Mouse (Mus musculus): ENCODE data around the gene Tex29. TPM values are rescaled to one million over a fixed set of nuclear protein-coding genes. Genes with fewer than 3 reads are reported as not detected.
A peak's percentile ranks its signal among the peaks of the same experiment; 100 is the strongest.

The Tex29 gene
- polyA plus RNA-seq, 1 experiment from 2014 or later, result not detected

DNA sequence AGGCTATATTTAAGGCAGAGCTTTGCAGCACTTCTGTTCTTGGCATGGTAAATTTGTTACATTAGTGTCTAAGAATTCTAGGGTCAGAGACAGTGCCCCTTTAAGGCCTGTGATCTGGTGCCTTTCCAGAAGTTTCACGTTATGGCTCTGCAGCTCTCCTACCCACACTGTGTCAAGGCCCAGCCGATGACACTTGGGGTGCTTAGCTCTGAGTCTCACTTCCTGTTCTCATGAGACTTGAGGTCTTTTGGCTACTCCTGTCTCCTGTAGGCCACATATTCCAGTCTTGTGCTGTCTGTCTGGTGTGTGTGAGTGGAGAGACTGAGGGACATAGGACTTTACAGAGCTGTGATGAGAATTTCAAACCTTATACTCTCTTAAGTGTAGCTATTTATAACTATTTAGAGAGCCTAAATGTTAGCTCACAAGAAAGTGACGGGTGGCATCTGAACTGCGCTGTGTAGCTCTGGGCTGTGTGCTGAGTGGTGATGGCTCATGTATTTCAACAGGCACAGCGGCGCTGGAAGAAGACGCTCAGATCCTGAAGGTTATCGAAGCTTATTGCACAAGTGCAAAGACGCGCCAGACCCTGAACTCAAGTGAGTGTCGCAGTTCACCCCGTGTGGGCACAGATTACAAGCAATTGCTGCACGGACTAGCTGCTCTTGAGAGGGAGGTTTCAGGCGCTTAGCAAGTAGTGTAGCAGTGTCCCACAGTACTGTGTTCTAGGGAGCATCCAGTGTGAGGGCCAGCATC lies 18.6 kb upstream of the Tex29 start:
- Histone ChIP-seq H3K27ac (ENCODE audit: low read depth, low read length) (peak overlapping the region; percentile 84), H3K4me1 (ENCODE audit: control insufficient read depth, insufficient read depth, low read length) (peaks cover 29% of the 10 kb centered on the region), H3K9ac (ENCODE audit: low read depth, low read length) (no peak overlapping the region), H3K36me3 (ENCODE audit: control insufficient read depth, insufficient read depth, low read length) (peaks cover 33% of the 10 kb centered on the region), H3K4me3 (ENCODE audit: low read depth, low read length) (no peak overlapping the region), H3K27me3 (ENCODE audit: control insufficient read depth, insufficient read depth, low read length) (no peaks in the 10 kb centered on the region), H3K4me2 (no peak overlapping the region), H3K9me3 (replicated peaks; ENCODE audit: control insufficient read depth, low read length) (no peaks in the 10 kb centered on the region)
- ATAC-seq (replicated peaks; ENCODE audit: insufficient number of reproducible peaks, low FRiP score, low TSS enrichment), result peak; percentile 60
- WGBS (ENCODE audit: insufficient replicate concordance), result 55% methylated on average over 14 of the region's 14 CpGs

DNA sequence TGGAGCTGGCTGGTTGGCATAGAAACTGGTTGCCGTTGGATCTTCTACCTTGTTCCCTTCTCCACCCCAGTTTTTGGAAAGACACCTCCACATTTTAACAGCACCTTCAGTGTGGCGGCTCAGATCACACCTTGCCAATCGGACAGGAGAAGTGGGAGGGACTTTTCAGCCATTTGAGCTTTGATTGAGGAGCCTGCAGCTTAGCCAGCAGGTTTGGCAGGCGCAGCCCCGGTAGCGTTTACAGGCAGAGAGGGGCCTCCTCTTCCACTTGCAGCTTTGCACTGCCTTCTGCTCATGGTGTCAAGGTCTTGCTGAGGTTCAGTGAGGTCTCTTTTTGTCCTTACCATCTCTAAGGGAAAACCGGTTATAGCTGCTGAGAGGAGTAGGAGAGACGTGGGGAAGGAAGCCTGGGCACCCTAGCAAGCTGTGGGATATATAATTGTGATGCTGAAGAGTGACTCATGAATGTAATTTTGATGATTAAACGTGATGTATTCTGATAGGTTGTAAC lies 17.7 kb upstream of the Tex29 start:
- peaks cover 28% of the 10 kb centered on the region for H3K36me3 ChIP-seq (ENCODE audit: control insufficient read depth, insufficient read depth, low read length)

DNA sequence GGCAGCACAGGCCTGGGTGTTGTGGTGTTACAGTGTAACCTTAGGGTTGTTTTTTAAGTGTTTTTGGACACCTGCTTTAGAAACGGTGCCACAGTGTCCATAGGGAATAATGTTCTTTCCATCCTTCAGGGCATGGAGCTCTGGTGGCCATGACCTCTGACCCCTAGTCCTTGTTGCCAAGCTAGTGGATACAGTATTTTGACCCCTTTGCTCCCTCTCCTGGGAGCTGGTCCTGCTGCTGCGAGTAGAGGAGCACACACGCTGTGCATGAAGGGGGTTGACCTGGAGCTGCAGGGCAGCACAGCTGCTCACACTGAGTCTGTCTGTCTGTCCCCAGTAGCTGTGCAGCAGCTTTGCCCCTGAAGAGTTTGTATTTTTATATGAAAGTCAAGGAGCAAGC lies 14.5 kb upstream of the Tex29 start:
- ATAC-seq (replicated peaks; ENCODE audit: insufficient number of reproducible peaks, low FRiP score, low TSS enrichment), result no peak
- peaks cover 22% of the 10 kb centered on the region for H3K4me1 ChIP-seq (ENCODE audit: control insufficient read depth, insufficient read depth, low read length)
- WGBS (ENCODE audit: insufficient replicate concordance), result 71% methylated on average over 3 of the region's 3 CpGs
- no peak overlapping the region for H3K4me3 ChIP-seq (ENCODE audit: low read depth, low read length)
- H3K9me3 ChIP-seq (replicated peaks; ENCODE audit: control insufficient read depth, low read length), result no peaks in the 10 kb centered on the region
- no peak overlapping the region for H3K9ac ChIP-seq (ENCODE audit: low read depth, low read length)
- H3K36me3 ChIP-seq (ENCODE audit: control insufficient read depth, insufficient read depth, low read length), result peaks cover 11% of the 10 kb centered on the region; the same call in 1 of the 2 replicates
- no peak overlapping the region for H3K27ac ChIP-seq (ENCODE audit: low read depth, low read length)
- no peak overlapping the region for H3K4me2 ChIP-seq
- no peaks in the 10 kb centered on the region for H3K27me3 ChIP-seq (ENCODE audit: control insufficient read depth, insufficient read depth, low read length)

More for the DNA sequence above, 17.7 kb upstream of the Tex29 start:
- peaks cover 29% of the 10 kb centered on the region for H3K4me1 ChIP-seq (ENCODE audit: control insufficient read depth, insufficient read depth, low read length)
- peak overlapping the region; percentile 84 for H3K27ac ChIP-seq (ENCODE audit: low read depth, low read length)
- H3K27me3 ChIP-seq (ENCODE audit: control insufficient read depth, insufficient read depth, low read length), result no peaks in the 10 kb centered on the region
- no peak overlapping the region for H3K4me2 ChIP-seq
- WGBS (ENCODE audit: insufficient replicate concordance), result 60% methylated on average over 9 of the region's 9 CpGs
- H3K9ac ChIP-seq (ENCODE audit: low read depth, low read length), result no peak overlapping the region
- no peaks in the 10 kb centered on the region for H3K9me3 ChIP-seq (replicated peaks; ENCODE audit: control insufficient read depth, low read length)
- no peak overlapping the region for H3K4me3 ChIP-seq (ENCODE audit: low read depth, low read length)
- no peak for ATAC-seq (replicated peaks; ENCODE audit: insufficient number of reproducible peaks, low FRiP score, low TSS enrichment)

DNA sequence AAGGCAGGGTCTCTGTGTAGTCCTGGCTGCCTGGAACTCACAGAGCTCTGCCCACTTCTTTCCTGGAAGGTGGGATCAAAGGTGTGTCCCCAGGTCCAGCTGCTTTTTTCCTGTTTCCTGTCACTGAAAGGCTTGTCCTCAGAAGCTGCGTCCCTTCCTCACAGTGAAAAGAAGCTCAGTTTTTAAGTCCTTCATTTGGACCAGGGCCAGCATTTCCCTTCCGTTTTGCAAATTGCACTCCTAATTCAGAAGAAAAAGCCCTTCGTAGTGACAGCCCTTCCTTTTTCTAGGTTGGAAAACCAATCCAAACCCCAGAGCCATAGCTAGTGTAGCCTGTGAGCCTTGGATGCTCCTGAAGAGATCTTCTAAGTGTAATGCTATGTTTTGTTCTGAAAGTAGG lies 13.0 kb upstream of the Tex29 start:
- Histone ChIP-seq H3K9ac (ENCODE audit: low read depth, low read length) (no peak overlapping the region), H3K4me1 (ENCODE audit: control insufficient read depth, insufficient read depth, low read length) (peaks cover 25% of the 10 kb centered on the region), H3K36me3 (ENCODE audit: control insufficient read depth, insufficient read depth, low read length) (peaks cover 17% of the 10 kb centered on the region; the same call in 1 of the 2 replicates), H3K27me3 (ENCODE audit: control insufficient read depth, insufficient read depth, low read length) (no peaks in the 10 kb centered on the region), H3K4me3 (ENCODE audit: low read depth, low read length) (no peak overlapping the region), H3K27ac (ENCODE audit: low read depth, low read length) (no peak overlapping the region), H3K4me2 (no peak overlapping the region), H3K9me3 (replicated peaks; ENCODE audit: control insufficient read depth, low read length) (no peaks in the 10 kb centered on the region)
- no peak for ATAC-seq (replicated peaks; ENCODE audit: insufficient number of reproducible peaks, low FRiP score, low TSS enrichment)
- WGBS (ENCODE audit: insufficient replicate concordance), result 82% methylated on average over 3 of the region's 3 CpGs

DNA sequence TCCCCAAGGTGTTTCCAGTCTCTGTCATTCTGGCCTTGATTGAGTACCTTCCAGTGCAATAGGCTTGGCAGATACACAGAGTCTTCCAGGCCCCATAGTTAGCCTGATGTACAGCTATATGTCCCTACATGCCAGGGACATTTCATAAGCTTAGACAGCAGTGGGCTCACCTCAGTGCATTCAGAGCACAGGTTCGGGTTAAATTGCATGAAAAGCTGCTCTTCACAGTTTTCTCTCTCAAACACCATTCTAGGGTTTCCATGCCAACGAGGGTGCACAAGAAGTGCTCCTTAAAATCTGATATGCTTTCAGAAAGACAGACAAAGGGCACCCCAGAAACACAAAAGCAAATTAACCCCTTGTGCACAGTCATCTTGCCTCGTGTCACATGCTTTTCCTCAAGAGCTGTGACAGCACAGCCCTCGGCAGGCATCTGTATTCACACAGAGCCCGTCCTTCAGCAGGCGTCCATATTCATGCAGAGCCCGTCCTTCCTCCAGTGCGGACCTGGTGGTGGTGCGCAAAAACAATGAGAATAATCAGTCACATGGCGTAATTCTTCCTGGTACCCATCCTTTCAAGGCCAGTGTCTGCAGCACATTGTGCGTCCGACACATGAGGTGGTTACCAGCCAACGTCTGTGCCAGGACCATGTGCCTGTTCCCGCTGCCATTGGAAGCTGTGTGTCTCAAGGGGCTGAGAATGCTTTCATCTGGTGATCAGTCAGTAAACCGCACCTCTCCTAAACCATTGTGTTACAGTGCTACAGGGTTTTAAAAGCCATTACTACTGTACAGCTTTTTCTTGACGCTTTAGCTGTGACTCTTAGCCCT lies 9.8 kb upstream of the Tex29 start:
- ATAC-seq (replicated peaks; ENCODE audit: insufficient number of reproducible peaks, low FRiP score, low TSS enrichment), result no peak
- H3K4me1 ChIP-seq (ENCODE audit: control insufficient read depth, insufficient read depth, low read length), result peaks cover 11% of the 10 kb centered on the region
- no peak overlapping the region for H3K27ac ChIP-seq (ENCODE audit: low read depth, low read length)
- peaks cover 38% of the 10 kb centered on the region for H3K36me3 ChIP-seq (ENCODE audit: control insufficient read depth, insufficient read depth, low read length)
- H3K9ac ChIP-seq (ENCODE audit: low read depth, low read length), result no peak overlapping the region
- no peaks in the 10 kb centered on the region for H3K9me3 ChIP-seq (replicated peaks; ENCODE audit: control insufficient read depth, low read length)
- WGBS (ENCODE audit: insufficient replicate concordance), result 83% methylated on average over 16 of the region's 16 CpGs
- no peak overlapping the region for H3K4me3 ChIP-seq (ENCODE audit: low read depth, low read length)
- H3K27me3 ChIP-seq (ENCODE audit: control insufficient read depth, insufficient read depth, low read length), result no peaks in the 10 kb centered on the region
- H3K4me2 ChIP-seq, result no peak overlapping the region

DNA sequence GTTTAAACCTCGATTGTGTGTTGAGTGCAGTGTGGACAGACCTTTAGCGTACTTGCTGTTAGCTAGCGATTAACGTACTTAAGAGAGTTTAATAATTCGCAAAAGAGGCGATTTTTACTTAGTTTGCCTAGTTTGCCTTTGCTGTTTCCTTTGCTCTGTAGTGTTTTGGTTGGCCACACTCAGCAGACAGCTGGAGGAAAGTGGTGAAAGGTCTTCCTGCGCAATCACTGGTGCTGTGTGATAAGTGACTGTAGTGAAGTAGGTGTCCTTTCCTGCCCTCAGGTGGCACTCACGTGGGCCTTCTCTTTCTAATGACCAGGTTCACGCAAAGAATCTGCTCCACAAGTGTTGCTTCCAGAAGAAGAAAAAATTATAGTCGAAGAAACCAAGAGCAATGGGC lies 9.1 kb upstream of the Tex29 start:
- no peak overlapping the region for H3K4me2 ChIP-seq
- H3K27ac ChIP-seq (ENCODE audit: low read depth, low read length), result no peak overlapping the region
- H3K4me3 ChIP-seq (ENCODE audit: low read depth, low read length), result no peak overlapping the region
- no peak overlapping the region for H3K9ac ChIP-seq (ENCODE audit: low read depth, low read length)
- H3K9me3 ChIP-seq (replicated peaks; ENCODE audit: control insufficient read depth, low read length), result no peaks in the 10 kb centered on the region
- H3K36me3 ChIP-seq (ENCODE audit: control insufficient read depth, insufficient read depth, low read length), result peaks cover 34% of the 10 kb centered on the region
- WGBS (ENCODE audit: insufficient replicate concordance), result 73% methylated on average over 10 of the region's 10 CpGs
- H3K4me1 ChIP-seq (ENCODE audit: control insufficient read depth, insufficient read depth, low read length), result peaks cover 11% of the 10 kb centered on the region
- no peaks in the 10 kb centered on the region for H3K27me3 ChIP-seq (ENCODE audit: control insufficient read depth, insufficient read depth, low read length)
- no peak for ATAC-seq (replicated peaks; ENCODE audit: insufficient number of reproducible peaks, low FRiP score, low TSS enrichment)

DNA sequence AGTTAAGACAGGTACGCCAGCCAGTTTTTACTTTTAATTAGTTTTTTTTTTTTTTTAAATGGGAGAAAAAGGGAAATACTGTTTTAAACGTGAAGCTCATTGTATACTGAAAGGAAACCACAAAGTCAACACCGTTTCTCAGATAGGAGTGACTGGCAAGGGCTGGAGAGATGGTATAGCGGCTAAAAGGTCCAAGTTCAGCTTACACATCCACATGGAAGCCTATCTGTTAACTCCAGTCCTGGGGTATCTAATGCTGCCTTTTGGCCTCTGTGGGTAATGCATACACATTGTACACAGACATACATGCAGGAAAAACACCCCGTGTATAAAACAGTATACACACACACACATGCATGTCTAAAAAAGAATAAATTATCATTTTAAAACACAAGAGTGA lies 8.3 kb upstream of the Tex29 start:
- H3K27me3 ChIP-seq (ENCODE audit: control insufficient read depth, insufficient read depth, low read length), result no peaks in the 10 kb centered on the region
- H3K36me3 ChIP-seq (ENCODE audit: control insufficient read depth, insufficient read depth, low read length), result peaks cover 33% of the 10 kb centered on the region
- no peak overlapping the region for H3K9ac ChIP-seq (ENCODE audit: low read depth, low read length)
- peaks cover 14% of the 10 kb centered on the region for H3K4me1 ChIP-seq (ENCODE audit: control insufficient read depth, insufficient read depth, low read length)
- H3K4me3 ChIP-seq (ENCODE audit: low read depth, low read length), result no peak overlapping the region
- WGBS (ENCODE audit: insufficient replicate concordance), result 79% methylated on average over 5 of the region's 5 CpGs
- no peak overlapping the region for H3K27ac ChIP-seq (ENCODE audit: low read depth, low read length)
- no peak overlapping the region for H3K4me2 ChIP-seq
- no peaks in the 10 kb centered on the region for H3K9me3 ChIP-seq (replicated peaks; ENCODE audit: control insufficient read depth, low read length)
- no peak for ATAC-seq (replicated peaks; ENCODE audit: insufficient number of reproducible peaks, low FRiP score, low TSS enrichment)

DNA sequence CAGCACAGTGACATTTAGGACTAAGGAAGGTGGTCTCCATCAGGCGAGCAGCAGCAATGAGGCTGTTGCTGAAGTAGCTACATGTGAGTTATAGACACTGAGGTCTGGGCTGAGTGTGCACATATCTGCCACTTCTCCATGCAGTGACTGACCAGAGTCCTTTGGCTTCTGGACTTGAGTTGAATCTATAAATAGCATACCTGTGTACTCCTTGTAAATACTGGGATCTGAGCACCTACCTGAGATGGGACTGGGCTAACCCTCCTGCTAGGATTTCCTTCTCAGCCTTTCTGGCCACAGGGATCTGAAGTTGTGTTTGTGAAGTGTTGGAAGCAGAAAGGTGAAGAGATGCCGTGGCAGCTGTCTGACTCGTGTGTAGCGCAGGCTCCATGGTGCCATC lies 7.1 kb upstream of the Tex29 start:
- H3K4me1 ChIP-seq (ENCODE audit: control insufficient read depth, insufficient read depth, low read length), result peaks cover 14% of the 10 kb centered on the region
- no peaks in the 10 kb centered on the region for H3K27me3 ChIP-seq (ENCODE audit: control insufficient read depth, insufficient read depth, low read length)
- no peaks in the 10 kb centered on the region for H3K9me3 ChIP-seq (replicated peaks; ENCODE audit: control insufficient read depth, low read length)
- no peak overlapping the region for H3K9ac ChIP-seq (ENCODE audit: low read depth, low read length)
- H3K4me3 ChIP-seq (ENCODE audit: low read depth, low read length), result no peak overlapping the region
- WGBS (ENCODE audit: insufficient replicate concordance), result 91% methylated on average over 4 of the region's 4 CpGs
- H3K27ac ChIP-seq (ENCODE audit: low read depth, low read length), result no peak overlapping the region
- H3K36me3 ChIP-seq (ENCODE audit: control insufficient read depth, insufficient read depth, low read length), result peaks cover 31% of the 10 kb centered on the region
- no peak for ATAC-seq (replicated peaks; ENCODE audit: insufficient number of reproducible peaks, low FRiP score, low TSS enrichment)
- H3K4me2 ChIP-seq, result no peak overlapping the region

Data from heart, embryonic 11.5 days (tissue).